In genomic region chr19:41847992-41848851, GRCm38 (mm10) we compare ENCODE assay signal across 7 mouse cellular contexts. TPM values are rescaled to one million over a fixed set of nuclear protein-coding genes. Genes with fewer than 3 reads are reported as not detected.
DNase-seq lines count a peak whose midpoint lies in the region; ATAC-seq lines count a peak whose summit lies in the region.

Frat2 (minus strand) TSS chr19:41848132.

- DNase-seq in adrenal gland, adult (ENCODE audit: inconsistent age in 2 of 2, low spot score in 1 of 2), result peak; percentile 90 to 96
- DNase-seq in embryo, embryonic 10.5 days (ENCODE audit: low spot score), result peak; percentile 95
- DNase-seq in gastrocnemius, postnatal 25 days, result peak; percentile 91
- peak; percentile 88 to 89 for DNase-seq in left cerebral cortex, postnatal 25 days (ENCODE audit: low spot score in 2 of 2)
- DNase-seq in midbrain, embryonic 10.5 days (ENCODE audit: low spot score), result peak; percentile 94
- peak; percentile 80 for DNase-seq in right cerebral cortex, postnatal 4 days

- intact Hi-C loops in left cerebral cortex, postnatal 25 days (cut with DNase I), result loop anchor here (2.0 to 5.0 kb wide), 2 partner anchors 47 to 366 kb away; partner anchors contain the start of gene Lcor

- ATAC-seq in intestine, embryonic 15.5 days, result peak; percentile 97

- H3K9ac ChIP-seq in intestine, embryonic 15.5 days, result peak within 1 kb of the TSS; percentile 75

- H3K4me3 ChIP-seq in intestine, embryonic 15.5 days (replicated peaks), result peak within 1 kb of the TSS; percentile 78
- peak within 1 kb of the TSS; percentile 86 for H3K4me3 ChIP-seq in midbrain, embryonic 10.5 days

- peak within 1 kb of the TSS; percentile 93 for H3K4me2 ChIP-seq in intestine, embryonic 15.5 days (replicated peaks)

- peak within 1 kb of the TSS; percentile 91 for H3K27ac ChIP-seq in intestine, embryonic 15.5 days
- H3K27ac ChIP-seq in midbrain, embryonic 10.5 days (replicated peaks), result peak within 1 kb of the TSS; percentile 97

- H3K9me3 ChIP-seq in intestine, embryonic 15.5 days, result no peaks in the 10 kb centered on the region
- H3K9me3 ChIP-seq in midbrain, embryonic 10.5 days (replicated peaks), result no peaks in the 10 kb centered on the region

- H3K27me3 ChIP-seq in intestine, embryonic 15.5 days (replicated peaks), result no peaks in the 10 kb centered on the region
- no peaks in the 10 kb centered on the region for H3K27me3 ChIP-seq in midbrain, embryonic 10.5 days (ENCODE audit: low read depth, poor library complexity, severe bottlenecking)

- peaks cover 8% of the 10 kb centered on the region; the same call in 1 of the 2 replicates for H3K4me1 ChIP-seq in intestine, embryonic 15.5 days (replicated peaks)
- H3K4me1 ChIP-seq in midbrain, embryonic 10.5 days, result peaks cover 42% of the 10 kb centered on the region

- under 1% methylated on average over 72 of the region's 72 CpGs for WGBS in intestine, embryonic 15.5 days
- 1% methylated on average over 72 of the region's 72 CpGs for WGBS in midbrain, embryonic 10.5 days

- H3K36me3 ChIP-seq in intestine, embryonic 15.5 days, result no peaks in the 10 kb centered on the region
- no peaks in the 10 kb centered on the region for H3K36me3 ChIP-seq in midbrain, embryonic 10.5 days

RNA-seq across cellular contexts. Expression of gene Frat2, which starts in this region (rescaled TPM):
- total RNA-seq in gastrocnemius, postnatal 25 days (2021), result 10 to 100 TPM; 19.7 to 22.4 TPM
- 10.5 and 10.7 TPM in 2 replicates for polyA plus RNA-seq in intestine, embryonic 15.5 days (2015; fragmentation: Nextera tagmentation; extraction: Ambion mirVana)
- 1 to 10 TPM; 7.4 to 7.6 TPM for total RNA-seq in left cerebral cortex, postnatal 25 days (2021)
- polyA plus RNA-seq in midbrain, embryonic 10.5 days (2016; fragmentation: Nextera tagmentation; extraction: Ambion mirVana), result 5.4 and 6.5 TPM in 2 replicates

Comparison
In these comparisons a context has a peak if more than half of its experiments do, and no peak if none do; other contexts are left out.
1. Peak in every context shown above with its lines: DNase-seq, ATAC-seq, H3K4me3 ChIP-seq and H3K27ac ChIP-seq.